Comparison of ENCODE assay signal across 15 mouse cellular contexts in genomic region chr15:27304256-27304655, GRCm38 (mm10).
A peak's percentile ranks its signal among the peaks of the same experiment; 100 is the strongest.
DNase-seq lines count a peak whose midpoint lies in the region; ATAC-seq and TF ChIP-seq lines count a peak whose summit lies in the region.
"Had no signal": no experiment of that assay in that cellular context is flagged by ENCODE, and none has a peak within 500 bp of the region (broad histone marks: within the 10 kb centered on the region; RNA-seq: fewer than 3 reads in every experiment).

No protein-coding gene starts in this region.

- no peak for DNase-seq in lung, postnatal 10 days
- DNase-seq in G1E (ENCODE audit: low spot score) = no peak
- DNase-seq in left cerebral cortex, postnatal 25 days (ENCODE audit: low spot score in 2 of 2) = no peak
- no peak for DNase-seq in right cerebral cortex, postnatal 4 days
- no peak for DNase-seq in heart, postnatal 36 days
- DNase-seq: cerebellum, postnatal 14 days; gastrocnemius, postnatal 10 days; kidney, adult 18-20 months had no signal

- H3K9ac ChIP-seq in lung, embryonic 16.5 days (ENCODE audit: low read length) = no peak overlapping the region
- no peak overlapping the region for H3K9ac ChIP-seq in forebrain, embryonic 12.5 days
- H3K9ac ChIP-seq: limb, embryonic 12.5 days had no signal

- intact Hi-C loops in left cerebral cortex, postnatal 25 days (cut with DNase I) = no loop called here
- intact Hi-C loops in heart, postnatal 36 days (cut with DNase I) = no loop called here

- no peak overlapping the region for H3K4me2 ChIP-seq in lung, embryonic 16.5 days (ENCODE audit: low read depth, low read length)
- H3K4me2 ChIP-seq in forebrain, embryonic 12.5 days = no peak overlapping the region
- H3K4me2 ChIP-seq: limb, embryonic 12.5 days had no signal

- 62% methylated on average over 7 of the region's 7 CpGs for WGBS in lung, embryonic 16.5 days
- WGBS in forebrain, embryonic 12.5 days = 62% methylated on average over 7 of the region's 7 CpGs

- H3K4me1 ChIP-seq in lung, embryonic 16.5 days (replicated peaks; ENCODE audit: control insufficient read depth, insufficient read depth, low read length) = no peaks in the 10 kb centered on the region
- H3K4me1 ChIP-seq in G1E (ENCODE audit: insufficient read depth, low read depth, low read length) = no peaks in the 10 kb centered on the region
- H3K4me1 ChIP-seq in forebrain, embryonic 12.5 days = no peaks in the 10 kb centered on the region
- H3K4me1 ChIP-seq: limb, embryonic 12.5 days had no signal

- no peaks in the 10 kb centered on the region for H3K36me3 ChIP-seq in lung, embryonic 16.5 days (ENCODE audit: control insufficient read depth, insufficient read depth, low read length)
- H3K36me3 ChIP-seq in G1E (replicated peaks) = no peaks in the 10 kb centered on the region
- no peaks in the 10 kb centered on the region for H3K36me3 ChIP-seq in forebrain, embryonic 12.5 days (replicated peaks)
- H3K36me3 ChIP-seq: limb, embryonic 12.5 days had no signal

- no peaks in the 10 kb centered on the region for H3K27me3 ChIP-seq in lung, embryonic 16.5 days (ENCODE audit: control insufficient read depth, insufficient read depth, low read depth, low read length)
- no peaks in the 10 kb centered on the region for H3K27me3 ChIP-seq in G1E (ENCODE audit: insufficient read depth, low read length)
- H3K27me3 ChIP-seq in forebrain, embryonic 12.5 days = no peaks in the 10 kb centered on the region

- TF ChIP-seq CTCF in G1E (IDR thresholded peaks at IDR 0.05; ENCODE audit: low read depth, low read length) = no peak

- H3K9me3 ChIP-seq in lung, embryonic 16.5 days (ENCODE audit: control insufficient read depth, low read length) = no peaks in the 10 kb centered on the region
- H3K9me3 ChIP-seq in G1E (replicated peaks) = no peaks in the 10 kb centered on the region
- no peaks in the 10 kb centered on the region for H3K9me3 ChIP-seq in forebrain, embryonic 12.5 days

- H3K27ac ChIP-seq in lung, embryonic 16.5 days (ENCODE audit: low read length) = no peak overlapping the region
- no peak overlapping the region for H3K27ac ChIP-seq in forebrain, embryonic 12.5 days
- H3K27ac ChIP-seq: limb, embryonic 12.5 days had no signal

- no peak overlapping the region for H3K4me3 ChIP-seq in lung, embryonic 16.5 days (ENCODE audit: low read length)
- no peak overlapping the region for H3K4me3 ChIP-seq in G1E (ENCODE audit: low read depth, low read length)
- no peak overlapping the region for H3K4me3 ChIP-seq in forebrain, embryonic 12.5 days (replicated peaks)
- H3K4me3 ChIP-seq: limb, embryonic 12.5 days; myocyte had no signal

- ATAC-seq in lung, embryonic 16.5 days (ENCODE audit: low read depth) = 0 out of 2 replicates have a peak, but pooled peaks have one; percentile 15
- peak; percentile 28; the same call in 1 of the 2 replicates for ATAC-seq in G1E (ENCODE audit: extremely low read depth, insufficient number of reproducible peaks, low FRiP score, poor library complexity, severe bottlenecking)
- peak; percentile 57; the same call in 1 of the 2 replicates for ATAC-seq in forebrain, embryonic 12.5 days (ENCODE audit: low FRiP score)
- ATAC-seq in megakaryocyte progenitor cell, adult 5-6 weeks (replicated peaks; ENCODE audit: poor library complexity) = peak; percentile 37
- ATAC-seq: CD4-positive, CD25-positive, alpha-beta regulatory T cell, adult 4 months; lung, postnatal 0 days had no signal
